Mouse (Mus musculus): ENCODE measurements around the gene Olfr1186.
"Not testable (repeated sequence)": the region's sequence is repeated elsewhere in the genome, so short reads cannot be mapped to it uniquely, and the experiment has no call there.

Olfr1186 gene

GRCm38 (mm10) chr2:88518251-88518650, at the start of gene Olfr1186:
Gene Olfr1186, plus strand, starts transcription at chr2:88518551.
- no peak for DNase-seq

- no peak for DNase-seq
Measured at GRCm38 (mm10) chr2:88483298-88483697, 35.1 kb upstream of the Olfr1186 start, which contains the start of gene Olfr1184. Gene Olfr1184, plus strand, starts transcription at chr2:88483598.

GRCm38 (mm10) chr2:88493020-88493419, 25.3 kb upstream of the Olfr1186 start, which contains the start of gene Olfr1185-ps1:
Gene Olfr1185-ps1, plus strand, starts transcription at chr2:88493320.
- no peak for DNase-seq

GRCm38 (mm10) chr2:88525720-88526119, 7.4 kb downstream of the Olfr1186 start:
- DNase-seq = no peak

GRCm38 (mm10) chr2:88556635-88557034, 38.3 kb downstream of the Olfr1186 start, which contains the start of gene Olfr1188:
Gene Olfr1188, plus strand, starts transcription at chr2:88556935.
- no peak for DNase-seq

GRCm38 (mm10) chr2:88572696-88573095, 54.3 kb downstream of the Olfr1186 start:
- not testable (repeated sequence) for DNase-seq
